Mouse (Mus musculus) ovary, adult 2 months (tissue): ENCODE results near the gene Myocos. TPM values are rescaled to one million over a fixed set of nuclear protein-coding genes. Genes with fewer than 3 reads are reported as not detected.

Experiments
- polyA plus RNA-seq: library from polyadenylated mRNA; depleted of rRNA; stranded (reverse); fragments of >200 nt; gene quantifications from 2 replicates; pipeline ENCODE4 v1.2.3, GENCODE M21; 2012; rRNA removed

Gene Myocos
- polyA plus RNA-seq = 0.44 and 0.73 TPM in 2 replicates

DNA sequence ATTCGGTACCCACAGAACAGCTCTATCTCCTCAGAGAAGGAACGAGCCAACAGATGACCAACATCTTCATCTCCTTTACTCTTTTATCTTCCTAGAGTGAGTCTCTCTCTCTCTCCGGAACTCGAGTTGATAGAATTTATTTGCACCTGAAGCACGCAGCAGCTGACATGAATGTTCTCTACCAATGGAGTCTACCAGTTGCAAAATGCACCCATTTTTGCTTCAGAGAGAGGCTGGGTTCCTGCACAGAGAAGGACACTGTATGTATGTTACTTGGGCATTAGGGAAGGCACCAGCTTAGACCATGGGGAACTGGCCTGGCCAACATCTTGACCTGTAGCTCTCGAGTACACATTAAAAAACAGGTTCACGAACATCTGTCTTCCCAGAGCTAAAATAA is at the start of gene Myocos:
Myocos (minus strand) TSS at position 101 of the 400 bp plus-strand sequence.

GRCm38 (mm10) chr1:162639051-162639750 is 18.8 kb downstream of the Myocos start, which contains the start of gene Myoc:
Gene Myoc, plus strand, starts transcription at chr1:162639155.

Other genes with a start within 250 kb of the Myocos start
- gene Dnm3, start 180.2 kb downstream of the Myocos start, polyA plus RNA-seq = 3.8 and 4.2 TPM in 2 replicates
- gene Mettl13, start 109.7 kb downstream of the Myocos start, polyA plus RNA-seq = 13.4 and 15.5 TPM in 2 replicates
- gene Vamp4, start 87.7 kb downstream of the Myocos start, polyA plus RNA-seq = 12.1 TPM in 2 replicates
- gene Myoc, start 19.1 kb downstream of the Myocos start, polyA plus RNA-seq = 5.4 and 9.0 TPM in 2 replicates
- gene Prrc2c, start 82.3 kb upstream of the Myocos start, polyA plus RNA-seq = 20.8 and 44.8 TPM in 2 replicates
- gene Fmo4, start 155.8 kb upstream of the Myocos start, polyA plus RNA-seq = 0.39 TPM in 1 of 2 replicates, not detected in the other
- gene Fmo1, start 208.4 kb upstream of the Myocos start, polyA plus RNA-seq = 6.7 and 11.1 TPM in 2 replicates
- gene Fmo2, start 240.5 kb upstream of the Myocos start, polyA plus RNA-seq = 2.8 and 4.4 TPM in 2 replicates